Mouse (Mus musculus) kidney, postnatal 14 days (tissue): ENCODE measurements around the gene Gltp.

Experiments
- DNase-seq: peaks from one replicate; pipeline ENCODE4 v3.0.0; 2022; ENCODE audit warnings: mixed read lengths

Gene Gltp

DNA sequence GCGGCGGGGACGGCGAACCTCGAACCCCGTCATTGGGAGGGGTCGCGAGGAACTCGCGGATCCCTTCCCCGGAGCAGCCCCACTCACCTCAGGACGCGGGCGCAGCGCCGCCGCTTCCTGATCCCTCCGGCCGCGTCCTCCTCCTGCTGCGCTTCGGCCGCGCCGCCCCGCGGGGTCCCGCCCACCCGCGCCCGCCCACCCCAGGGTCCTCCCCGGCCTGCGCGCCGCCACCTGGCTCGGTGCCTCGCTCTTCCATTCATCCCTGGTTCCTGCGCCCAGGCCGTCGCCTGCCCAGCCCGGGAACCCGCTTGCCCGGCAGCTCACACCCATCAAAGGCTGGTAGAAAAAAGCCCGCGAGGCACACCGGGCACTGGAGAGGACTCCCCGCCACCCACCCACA, 32.5 kb downstream of the Gltp start, which contains the start of gene Trpv4:
TSS of gene Trpv4 (minus strand) at position 167 of the 400 bp plus-strand sequence.
- DNase-seq, result peak; percentile 76

DNA sequence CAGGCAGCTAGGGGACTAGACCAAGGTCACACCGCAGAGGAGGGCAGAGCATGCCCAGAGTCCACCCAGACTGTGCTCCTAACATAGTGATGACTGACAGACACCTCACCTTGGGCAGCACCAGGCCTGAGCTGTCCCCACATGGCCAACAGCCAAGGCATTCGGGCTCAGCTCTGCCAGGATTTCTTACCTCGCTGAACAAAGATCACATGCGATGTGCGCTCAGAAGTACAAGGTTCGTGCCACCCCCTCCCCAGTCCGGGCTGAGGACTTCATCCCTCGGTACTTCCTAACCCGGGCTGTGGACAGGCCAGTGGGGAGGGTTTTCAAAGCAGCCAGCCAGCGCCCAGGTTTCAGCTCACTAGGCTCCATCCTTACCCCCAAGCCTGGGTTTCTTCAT, 33.4 kb downstream of the Gltp start:
- DNase-seq, result peak; percentile 90

DNA sequence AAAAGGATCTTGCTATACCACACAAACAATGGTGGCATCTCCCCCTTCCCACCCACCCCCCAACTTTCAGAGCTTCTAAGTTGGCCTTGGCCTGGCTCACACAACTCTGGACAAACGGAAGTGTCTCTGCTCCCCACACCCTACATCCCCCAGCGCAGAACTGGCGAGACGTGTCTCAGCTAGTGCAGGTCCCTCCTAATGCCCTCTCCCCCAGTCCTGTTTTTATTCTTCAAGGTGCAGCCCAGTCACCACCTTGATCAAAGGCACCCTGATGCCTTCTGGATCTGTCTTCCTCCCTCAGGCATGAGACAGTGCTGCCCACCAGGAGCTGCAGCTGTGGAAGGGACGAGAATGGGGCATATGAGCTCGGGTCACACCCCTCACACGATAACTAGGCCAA, 34.5 kb downstream of the Gltp start:
- no peak for DNase-seq

DNA sequence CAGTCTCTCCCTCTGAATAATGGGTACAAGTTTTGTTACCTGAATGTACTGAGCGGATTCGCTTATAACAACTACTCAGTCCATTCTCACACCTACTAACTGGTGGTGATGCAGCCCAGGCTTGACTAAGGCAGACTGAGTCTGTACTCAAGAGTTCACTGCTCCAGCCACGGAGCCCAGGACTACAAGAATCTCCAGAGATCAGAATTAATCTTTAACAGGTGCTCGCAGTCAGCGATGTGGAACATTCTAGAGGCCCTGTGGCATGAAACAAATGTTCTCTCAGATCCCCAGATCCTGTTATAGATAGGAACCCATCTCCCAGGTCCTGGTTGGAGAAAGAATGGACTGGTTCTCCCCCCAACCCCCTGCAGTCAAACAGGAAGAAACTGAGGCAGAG, 35.1 kb downstream of the Gltp start:
- DNase-seq, result peak; percentile 76

DNA sequence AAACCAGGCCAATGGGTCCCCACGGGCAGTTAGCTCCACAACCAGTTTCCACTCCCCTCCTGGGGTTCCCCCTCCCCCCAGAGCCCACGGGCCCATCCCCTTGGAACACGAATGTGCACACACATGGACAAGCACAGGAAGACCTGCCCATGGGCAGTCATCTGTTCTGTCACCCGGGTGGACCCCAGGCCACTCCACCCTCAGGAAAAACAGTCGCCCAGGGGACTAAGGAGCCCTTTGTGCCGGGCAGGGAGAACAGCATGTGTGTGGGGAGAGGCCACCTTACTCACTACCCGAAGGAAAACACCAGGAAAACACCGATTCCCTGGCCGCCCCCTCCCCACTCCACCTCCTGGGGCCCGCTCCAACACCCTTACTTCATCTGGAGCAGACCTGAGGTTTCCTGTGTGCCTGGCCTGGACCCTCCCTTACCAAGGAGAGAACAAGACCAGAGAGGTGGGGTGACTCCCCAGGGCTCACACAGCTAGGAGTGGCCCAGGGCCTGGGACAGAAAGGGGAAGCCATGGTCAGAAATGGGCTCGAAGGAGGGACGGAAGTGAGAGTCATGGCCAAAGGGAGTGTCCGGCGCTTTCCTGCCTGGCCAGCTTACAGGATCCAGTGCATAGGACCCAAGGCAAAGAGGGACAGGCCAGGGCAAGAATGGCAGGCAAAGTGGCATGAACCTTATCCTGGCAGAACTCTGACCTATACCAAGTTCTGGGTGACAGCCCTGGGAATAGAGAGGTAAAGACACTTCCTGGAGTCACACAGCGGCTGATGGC, 36.9 kb downstream of the Gltp start:
- DNase-seq, result no peak

DNA sequence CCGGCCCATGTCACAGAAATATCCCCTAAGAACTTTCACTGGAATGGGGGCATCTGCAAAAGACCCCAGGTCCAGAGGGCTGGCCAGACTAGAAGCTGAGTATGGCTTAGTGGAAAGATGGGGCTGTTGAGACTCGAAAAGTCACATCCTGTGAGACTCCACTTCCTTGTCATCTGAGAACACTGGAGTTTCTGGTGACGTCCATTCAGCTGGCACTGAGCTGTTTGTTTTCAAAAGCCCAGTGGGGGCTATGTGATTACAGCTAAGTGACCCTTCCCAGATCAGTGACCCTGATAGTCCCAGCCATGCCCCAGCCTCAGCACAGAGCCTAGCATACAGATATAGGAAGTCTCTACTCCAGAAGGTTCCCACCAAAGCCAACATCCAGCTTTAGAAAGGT, 39.3 kb downstream of the Gltp start:
- DNase-seq, result no peak

DNA sequence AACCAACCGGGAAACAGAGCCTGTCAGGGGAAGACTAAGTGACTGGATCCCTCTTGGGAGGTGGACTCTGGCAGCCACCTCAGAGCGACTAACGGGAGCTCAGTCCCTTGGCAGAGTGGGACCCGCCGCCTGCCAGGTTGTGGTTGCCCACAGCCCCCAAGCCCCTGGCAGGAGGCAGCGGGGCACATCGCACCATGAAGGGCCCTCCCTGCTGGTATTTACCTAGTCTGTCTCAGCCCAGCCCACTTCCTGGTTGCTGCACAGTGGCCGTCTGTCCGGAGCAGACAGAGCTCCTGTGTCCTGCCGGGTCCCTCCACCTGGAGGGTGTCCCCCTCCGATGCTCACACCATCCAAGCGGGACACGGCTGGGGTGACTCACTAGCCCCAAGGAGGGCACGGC, 39.8 kb downstream of the Gltp start:
- no peak for DNase-seq

DNA sequence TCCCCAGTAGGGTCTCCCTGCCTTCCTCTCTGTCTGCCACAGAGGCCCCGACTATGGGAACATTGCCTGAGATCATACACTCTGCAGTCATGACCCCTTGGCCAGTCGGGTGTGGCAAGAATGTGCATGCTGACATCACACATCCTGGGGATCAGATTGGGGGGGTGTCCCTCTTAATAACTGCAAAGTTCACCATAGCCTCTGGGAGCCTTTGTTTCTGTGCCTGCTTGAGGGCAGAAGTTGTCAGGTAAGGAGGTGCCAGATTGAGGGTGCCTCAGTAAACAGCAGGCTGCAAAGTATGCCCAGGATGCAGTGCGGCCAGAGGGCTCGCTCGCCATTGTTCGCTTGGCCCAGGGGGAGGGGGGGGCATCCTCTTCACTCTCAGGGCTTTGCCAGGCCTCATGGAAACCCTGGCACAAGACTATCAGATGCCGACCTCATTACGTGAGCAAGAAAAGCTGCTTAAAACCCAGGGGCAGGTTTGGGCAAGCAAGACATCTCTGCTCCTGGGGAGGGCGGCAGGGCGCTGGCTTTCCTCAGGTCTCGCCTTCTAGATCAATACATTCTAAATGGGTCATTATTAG, 42.0 kb downstream of the Gltp start:
- DNase-seq, result peak; percentile 68

DNA sequence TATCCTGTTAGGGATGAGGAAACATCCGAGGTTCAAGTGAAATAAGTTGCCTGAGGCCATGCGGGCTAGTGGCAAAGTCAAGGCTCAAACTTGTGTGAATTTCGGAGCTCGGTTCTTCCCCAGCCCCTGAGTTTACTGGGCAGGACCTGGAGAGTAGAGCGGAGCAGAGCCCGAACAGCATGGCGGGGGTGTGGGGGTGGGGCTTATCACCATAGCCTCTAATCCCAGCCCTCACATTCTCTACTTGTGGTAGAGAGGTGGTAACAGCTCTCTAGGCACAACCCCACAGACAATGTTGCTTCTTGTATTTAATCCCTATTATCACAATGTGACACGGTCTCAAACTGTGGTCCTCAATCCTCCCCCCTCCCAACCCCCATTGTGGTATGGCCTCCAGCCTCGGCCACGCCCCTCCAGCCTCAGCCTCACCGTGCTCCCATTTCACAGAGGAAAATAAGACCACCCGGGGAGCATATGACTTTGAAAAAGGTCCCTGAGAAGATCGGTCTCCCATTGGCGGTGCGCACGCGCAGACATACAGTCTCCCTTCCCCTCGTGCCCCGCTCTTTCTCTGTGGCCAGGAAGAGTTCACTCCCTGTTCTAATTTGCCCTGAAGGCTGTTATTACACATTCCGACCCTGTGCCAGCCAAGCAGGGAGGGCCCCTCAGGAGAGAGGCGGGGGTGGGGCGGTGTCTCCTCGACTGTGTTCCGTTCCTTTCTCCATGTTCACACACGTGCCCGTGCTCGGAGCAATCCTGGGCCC, 43.4 kb downstream of the Gltp start:
- DNase-seq, result peak; percentile 71

DNA sequence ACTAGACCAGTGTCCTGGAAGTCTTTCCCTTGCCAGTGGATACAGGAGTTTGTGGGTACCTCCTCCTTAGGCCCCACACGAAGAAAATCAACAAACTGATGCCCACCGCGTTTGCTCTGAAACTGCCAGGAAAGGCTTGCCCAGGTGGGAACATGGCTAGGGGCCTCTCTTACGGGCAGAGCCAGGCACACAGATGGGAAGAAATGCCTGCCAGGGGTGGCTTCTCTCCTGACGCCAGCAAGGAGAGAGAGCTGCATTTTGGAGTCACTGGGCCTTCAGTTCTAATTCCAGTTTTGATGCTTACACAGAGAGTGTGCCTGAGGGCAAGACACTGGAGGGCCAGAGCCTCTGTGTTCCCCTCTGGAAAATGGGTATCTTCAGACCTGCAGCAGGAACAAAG, 44.9 kb downstream of the Gltp start:
- DNase-seq, result no peak

DNA sequence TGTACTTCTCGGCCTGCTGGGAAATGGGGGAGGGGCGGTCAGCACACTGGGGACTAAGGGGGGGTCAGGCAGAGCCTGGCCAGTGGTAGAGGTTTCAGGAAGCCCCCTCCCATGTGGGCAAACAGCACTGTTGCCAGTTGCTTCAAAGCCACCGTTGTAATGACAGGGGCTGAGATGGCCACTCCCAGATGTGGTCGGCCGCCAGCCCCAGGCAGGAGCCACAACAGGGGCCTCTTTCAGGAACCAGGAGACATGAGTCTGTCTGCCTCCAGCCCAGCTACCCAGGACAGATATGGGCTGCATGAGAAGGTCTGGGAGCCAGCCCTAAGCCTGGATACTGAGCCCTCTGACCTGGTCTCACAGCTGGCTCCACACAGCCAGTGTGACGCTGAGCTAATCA, 45.9 kb downstream of the Gltp start:
- no peak for DNase-seq

DNA sequence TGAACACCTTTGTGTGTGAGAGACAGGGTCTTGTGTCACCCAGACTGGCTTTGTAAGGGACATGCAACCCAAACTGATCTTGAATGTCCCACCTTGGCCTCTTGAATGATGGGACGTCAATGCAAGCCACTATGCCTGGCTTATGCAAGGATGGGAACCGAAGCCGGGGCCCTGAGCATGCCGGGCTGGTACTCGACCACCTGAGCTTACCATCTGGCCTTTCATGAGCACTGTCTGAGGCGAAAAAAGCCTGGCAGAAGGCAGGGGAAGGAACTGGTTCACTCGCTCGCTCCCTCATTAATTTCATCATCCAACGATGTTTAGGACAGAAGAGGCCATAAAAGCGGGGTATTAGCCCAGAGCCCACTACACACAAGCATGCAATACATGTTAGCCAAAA, 50.0 kb downstream of the Gltp start:
- DNase-seq, result no peak

DNA sequence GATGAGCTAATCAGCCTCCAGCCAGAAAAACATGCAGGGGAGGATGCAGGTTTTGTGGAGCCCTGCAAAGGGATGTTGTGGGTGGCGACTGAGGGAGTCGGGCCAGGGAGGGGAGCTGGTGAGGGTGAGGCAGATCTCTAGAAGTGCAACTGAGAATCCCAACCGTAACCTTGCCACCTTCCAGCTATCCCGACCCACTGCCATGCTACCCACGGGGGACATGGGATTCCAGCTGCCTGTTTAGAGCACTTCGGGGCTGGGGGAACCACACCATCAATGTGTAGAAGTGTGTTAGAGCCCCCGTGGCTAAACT, 51.2 kb downstream of the Gltp start:
- no peak for DNase-seq

DNA sequence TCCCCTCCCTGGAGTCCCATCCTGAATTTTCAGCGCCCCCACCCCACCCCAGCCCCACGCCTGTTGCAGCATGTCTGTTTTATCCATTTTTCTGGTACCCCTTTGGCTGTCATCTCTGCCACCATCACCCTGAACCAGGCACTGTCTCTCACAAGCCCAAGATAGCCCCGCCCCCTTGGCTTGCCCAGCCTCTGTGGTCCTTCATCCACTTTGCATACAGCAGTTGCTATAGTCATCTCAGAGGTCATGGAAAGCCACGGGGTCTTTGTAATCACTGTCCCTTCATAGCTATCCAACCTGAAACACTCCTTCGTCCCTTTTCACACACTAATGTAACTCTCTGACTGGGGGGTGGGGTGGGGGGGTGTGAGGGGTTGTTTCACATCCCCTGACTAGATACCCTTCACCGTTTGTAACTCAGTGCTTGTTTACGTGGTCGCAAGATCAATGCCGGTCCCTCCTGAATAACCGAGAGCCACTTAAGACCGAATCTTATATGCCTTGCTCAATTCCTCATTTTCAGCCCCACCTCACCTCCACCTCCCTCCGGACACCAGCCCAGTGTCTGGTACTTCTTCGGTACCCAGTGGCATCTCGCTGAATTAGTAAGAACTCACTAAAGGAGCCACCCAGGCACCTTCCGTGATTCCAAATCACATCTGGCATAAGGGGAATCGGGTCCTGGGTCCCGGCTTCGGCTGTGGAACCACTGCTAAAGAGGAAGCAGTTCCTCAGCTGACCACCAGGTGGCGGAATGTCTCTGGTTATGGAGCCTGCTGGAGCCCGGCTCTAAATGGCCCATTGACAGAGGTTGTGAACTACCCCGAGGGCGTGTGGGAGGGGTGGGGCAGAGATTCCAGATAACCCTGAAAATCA, 51.8 kb downstream of the Gltp start:
- DNase-seq, result peak; percentile 91

DNA sequence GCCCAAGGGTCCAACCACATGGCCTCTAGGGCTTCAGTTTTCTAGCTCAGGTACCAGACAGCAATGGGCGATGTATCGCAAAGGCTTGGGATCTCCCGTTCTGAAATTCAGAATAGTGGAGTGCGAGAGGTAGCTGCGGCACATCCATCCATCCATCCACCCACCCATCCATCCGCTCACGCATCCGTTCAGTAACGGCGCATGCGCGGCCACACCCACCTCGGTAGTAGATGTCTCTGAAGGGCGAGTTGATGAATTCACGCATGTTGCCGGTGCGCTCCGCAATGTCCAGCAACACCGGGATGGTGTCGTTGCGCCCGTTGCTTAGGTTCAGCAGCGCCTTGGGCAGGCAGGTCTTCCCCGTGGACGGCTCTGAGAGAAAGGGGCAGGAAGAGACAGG, 54.7 kb downstream of the Gltp start:
- no peak for DNase-seq

DNA sequence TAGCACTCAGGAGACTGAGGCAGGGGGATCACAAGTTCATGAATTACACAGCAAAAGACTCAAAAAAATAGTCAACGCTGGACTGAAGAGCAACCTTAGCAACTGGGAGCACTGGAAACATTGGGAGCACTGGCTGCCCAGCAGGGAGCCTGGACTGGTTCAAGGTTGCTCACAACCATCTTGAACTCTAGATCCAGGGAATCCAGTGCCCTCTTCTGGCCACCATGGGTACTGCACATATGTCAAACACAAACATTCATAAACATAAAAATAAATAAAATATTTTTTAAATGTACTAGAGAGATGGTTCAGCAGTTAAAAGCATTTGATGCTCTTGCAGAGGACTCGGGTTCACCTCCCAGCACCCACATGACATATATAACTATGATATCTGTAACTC, 59.4 kb downstream of the Gltp start:
- DNase-seq, result no peak

DNA sequence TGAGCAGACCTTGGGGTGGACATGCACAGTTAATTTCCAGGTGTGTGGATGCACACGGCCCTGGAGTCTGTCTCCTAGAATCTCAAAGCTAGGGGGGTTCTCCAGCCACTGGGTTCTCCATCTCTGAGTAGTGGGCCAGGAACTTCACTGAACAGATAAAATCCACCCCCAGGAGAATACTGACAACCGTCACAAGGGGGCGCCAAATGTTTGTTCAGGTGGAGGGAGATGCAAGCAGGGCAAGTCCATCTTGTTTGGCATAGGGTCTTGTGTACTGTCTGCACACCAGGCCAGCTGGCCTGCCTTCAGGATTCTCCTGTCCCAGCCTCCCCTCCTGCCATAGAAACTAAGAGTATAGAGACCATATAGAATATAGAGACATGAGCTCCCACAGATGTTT, 65.2 kb downstream of the Gltp start:
- peak; percentile 55 for DNase-seq

DNA sequence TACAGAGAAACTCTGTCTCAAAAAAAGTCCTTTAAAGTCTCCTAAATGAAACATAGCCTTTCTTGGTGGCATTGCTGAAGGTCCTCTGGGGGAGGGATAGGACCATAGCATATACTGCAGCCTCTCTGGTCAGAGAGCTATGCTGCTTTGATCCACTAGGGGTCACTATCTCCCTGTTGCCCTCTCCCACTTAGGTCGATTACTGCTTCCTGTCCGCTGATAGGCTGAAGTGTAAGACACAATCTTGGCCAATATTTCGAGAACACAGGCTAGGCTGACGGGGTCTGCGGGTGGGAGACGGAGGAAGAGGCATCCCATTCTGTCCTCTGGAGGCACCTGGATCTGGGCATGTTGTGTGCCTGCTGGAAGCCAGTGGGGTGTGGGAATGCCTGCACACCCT, 70.5 kb downstream of the Gltp start:
- peak; percentile 39 for DNase-seq
